Mouse (Mus musculus): ENCODE measurements at regions not wholly inside any gene's neighbourhood (a gene's known extent, or its start where the extent isn't known, plus 50 kb on each side); places are given as distances from the start of the nearest gene placed in this dataset.

DNA sequence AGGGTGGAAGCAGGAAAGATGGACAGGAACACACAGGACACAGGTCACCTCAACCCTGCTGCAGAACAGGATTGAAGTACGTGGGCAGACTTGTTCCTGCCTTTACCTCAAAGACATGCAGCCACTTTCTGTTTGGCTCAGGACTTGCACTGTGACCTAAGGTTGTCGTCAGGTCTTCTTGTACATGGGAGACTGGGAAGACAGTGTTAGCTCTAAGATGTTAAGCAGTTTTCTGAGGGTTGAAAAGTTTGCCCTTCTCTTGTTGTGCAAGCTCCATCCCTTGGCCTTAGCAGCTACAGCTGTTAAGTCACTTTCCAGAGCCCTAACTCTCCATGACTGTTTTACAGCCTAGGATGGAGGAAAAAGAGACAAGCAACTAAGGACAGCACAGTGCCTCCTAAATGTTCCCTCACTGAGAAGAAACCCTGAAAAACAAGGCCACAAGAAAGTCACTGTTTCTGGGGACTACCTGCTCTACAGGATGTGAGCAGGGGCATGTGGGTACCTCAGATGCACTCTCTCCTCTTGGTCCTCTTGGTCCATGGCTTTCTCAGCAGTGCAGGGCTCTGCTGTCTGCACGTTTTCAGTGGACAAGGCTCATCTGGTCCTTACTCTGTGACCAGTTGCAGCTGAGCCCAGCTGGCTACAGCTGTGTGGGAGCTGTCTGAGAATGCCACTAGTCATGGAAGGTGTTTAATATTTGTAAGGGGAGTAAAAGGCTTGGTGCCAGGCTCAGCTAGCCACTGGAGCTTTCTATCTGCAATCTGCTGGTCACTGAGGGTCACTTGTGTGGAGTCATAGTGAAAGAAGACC is 122.1 kb upstream of the Gm5148 start:
- H3K27me3 ChIP-seq (ENCODE audit: poor library complexity, severe bottlenecking), result no peaks in the 10 kb centered on the region
- H3K9me3 ChIP-seq, result no peaks in the 10 kb centered on the region
- no peak for DNase-seq (ENCODE audit: extremely low spot score, low spot score)
- no peaks in the 10 kb centered on the region for H3K36me3 ChIP-seq (replicated peaks)
- no peak overlapping the region for H3K27ac ChIP-seq
- no peak overlapping the region for H3K4me3 ChIP-seq
- 77% methylated on average over 3 of the region's 3 CpGs for WGBS
- H3K4me1 ChIP-seq, result no peaks in the 10 kb centered on the region

DNA sequence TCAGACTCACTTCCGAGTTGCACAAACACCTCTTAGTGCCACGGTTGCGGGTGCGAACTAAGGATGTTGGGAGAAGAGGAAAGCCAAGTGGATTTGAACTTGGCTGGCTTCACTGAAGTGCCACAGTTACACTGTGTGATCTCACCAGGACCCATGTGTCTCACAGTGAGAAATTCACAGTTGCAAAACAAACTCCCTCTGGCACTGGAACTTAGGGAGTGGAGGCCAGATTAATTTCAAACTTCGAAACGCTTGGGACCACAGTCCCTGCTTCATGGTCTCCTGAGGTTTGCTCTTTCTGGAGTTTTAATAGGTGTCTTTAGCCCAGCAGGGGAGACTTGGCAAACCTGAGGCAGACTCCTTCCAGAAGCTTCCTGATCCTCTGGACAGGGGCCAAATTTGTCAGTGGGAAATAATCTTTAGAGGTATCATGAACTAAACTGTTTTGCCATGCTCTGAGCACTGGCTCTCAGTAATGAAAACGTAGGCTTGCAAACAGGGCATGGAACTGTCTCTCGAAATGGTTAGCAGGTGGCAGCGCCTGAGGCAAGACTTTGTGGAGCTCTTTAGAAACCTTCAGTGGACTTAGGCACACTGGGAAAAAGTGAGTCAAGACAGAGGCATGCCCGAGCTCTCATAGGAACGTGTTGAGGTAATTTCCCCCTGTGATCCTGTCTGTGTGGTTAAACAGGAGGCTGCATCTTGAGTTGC is 121.2 kb upstream of the Gm5148 start:
- Histone ChIP-seq H3K4me3 (no peak overlapping the region), H3K27me3 (ENCODE audit: poor library complexity, severe bottlenecking) (no peaks in the 10 kb centered on the region), H3K36me3 (replicated peaks) (no peaks in the 10 kb centered on the region), H3K4me1 (no peaks in the 10 kb centered on the region), H3K27ac (no peak overlapping the region), H3K9me3 (no peaks in the 10 kb centered on the region)
- no peak for DNase-seq (ENCODE audit: extremely low spot score, low spot score)
- 86% methylated on average over 11 of the region's 11 CpGs for WGBS

DNA sequence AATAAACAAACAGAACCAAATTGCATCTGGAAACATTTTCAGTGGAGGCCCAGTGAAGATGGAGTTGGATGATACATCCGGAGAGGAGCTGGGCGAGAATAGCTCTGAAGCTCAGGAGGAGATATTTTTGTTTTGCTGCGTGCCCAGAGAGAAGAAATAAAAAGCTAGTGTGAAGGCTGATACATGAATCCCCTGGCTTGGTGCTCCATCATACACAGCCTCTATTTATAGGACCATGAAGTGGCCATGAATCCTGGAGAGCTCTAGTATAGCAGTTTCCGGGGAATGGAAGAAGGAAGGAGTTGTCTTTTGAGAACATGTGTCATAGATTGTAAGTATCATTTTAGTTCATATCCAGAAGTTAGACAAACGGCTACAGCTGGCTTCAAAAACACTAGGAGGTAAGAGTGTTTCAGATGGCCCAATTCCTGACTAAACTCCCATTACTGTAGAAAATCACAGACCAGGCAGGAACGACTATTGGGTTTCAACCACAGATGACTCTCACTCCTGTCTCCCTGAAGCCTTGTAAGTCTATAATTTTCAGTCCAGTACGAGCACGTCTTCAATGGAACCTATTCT is 120.5 kb upstream of the Gm5148 start:
- no peak for DNase-seq (ENCODE audit: extremely low spot score, low spot score)
- H3K36me3 ChIP-seq (replicated peaks), result no peaks in the 10 kb centered on the region
- no peaks in the 10 kb centered on the region for H3K4me1 ChIP-seq
- no peak overlapping the region for H3K4me3 ChIP-seq
- 81% methylated on average over 8 of the region's 8 CpGs for WGBS
- H3K9me3 ChIP-seq, result no peaks in the 10 kb centered on the region
- H3K27ac ChIP-seq, result no peak overlapping the region
- no peaks in the 10 kb centered on the region for H3K27me3 ChIP-seq (ENCODE audit: poor library complexity, severe bottlenecking)

DNA sequence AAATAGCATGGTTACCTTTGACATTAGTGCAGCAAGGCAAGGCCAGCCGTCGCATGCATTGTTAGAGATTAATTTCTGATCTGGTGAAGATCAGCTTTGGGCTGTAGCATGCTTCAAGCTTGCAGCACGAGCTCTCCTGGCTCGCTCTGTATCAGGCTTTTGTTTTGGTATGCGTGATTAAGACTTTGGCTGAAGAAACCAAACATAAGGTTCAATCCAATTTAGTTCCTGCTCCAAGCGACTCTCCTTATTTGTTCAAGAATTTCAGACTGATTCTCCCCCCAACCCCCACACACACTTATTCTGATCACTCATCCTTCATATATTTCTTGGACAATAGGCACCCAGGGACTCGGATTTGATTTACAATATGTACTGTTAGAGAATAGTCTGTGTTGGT is 118.0 kb upstream of the Gm5148 start:
- WGBS, result 84% methylated on average over 7 of the region's 7 CpGs
- Histone ChIP-seq H3K27ac (no peak overlapping the region), H3K4me3 (no peak overlapping the region), H3K36me3 (replicated peaks) (no peaks in the 10 kb centered on the region), H3K4me1 (no peaks in the 10 kb centered on the region), H3K27me3 (ENCODE audit: poor library complexity, severe bottlenecking) (no peaks in the 10 kb centered on the region), H3K9me3 (no peaks in the 10 kb centered on the region)
- DNase-seq (ENCODE audit: extremely low spot score, low spot score), result no peak

DNA sequence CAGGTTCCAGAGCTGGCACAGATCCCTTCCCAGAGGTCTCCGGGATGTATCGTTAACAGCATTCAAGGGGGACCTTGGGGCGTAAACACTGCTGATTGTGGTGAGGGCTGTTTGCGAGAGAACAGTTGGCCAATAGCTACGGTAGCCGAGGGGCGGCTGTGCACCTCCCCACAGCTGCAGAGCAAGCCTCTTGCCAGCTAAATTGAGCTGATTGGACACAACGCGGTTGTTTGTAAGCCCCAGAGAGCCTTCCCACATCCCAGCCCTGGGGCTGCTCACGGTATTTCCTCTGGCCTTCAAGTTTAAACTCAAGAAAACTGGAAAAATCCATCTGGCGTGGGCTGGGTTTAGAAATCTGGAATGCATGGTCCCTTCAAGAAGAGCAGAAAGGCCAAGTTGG is 114.6 kb upstream of the Gm5148 start:
- no peak overlapping the region for H3K27ac ChIP-seq
- DNase-seq (ENCODE audit: extremely low spot score, low spot score), result no peak
- no peak overlapping the region for H3K4me3 ChIP-seq
- H3K9me3 ChIP-seq, result no peaks in the 10 kb centered on the region
- H3K36me3 ChIP-seq (replicated peaks), result no peaks in the 10 kb centered on the region
- H3K4me1 ChIP-seq, result no peaks in the 10 kb centered on the region
- WGBS, result 86% methylated on average over 11 of the region's 11 CpGs
- no peaks in the 10 kb centered on the region for H3K27me3 ChIP-seq (ENCODE audit: poor library complexity, severe bottlenecking)

DNA sequence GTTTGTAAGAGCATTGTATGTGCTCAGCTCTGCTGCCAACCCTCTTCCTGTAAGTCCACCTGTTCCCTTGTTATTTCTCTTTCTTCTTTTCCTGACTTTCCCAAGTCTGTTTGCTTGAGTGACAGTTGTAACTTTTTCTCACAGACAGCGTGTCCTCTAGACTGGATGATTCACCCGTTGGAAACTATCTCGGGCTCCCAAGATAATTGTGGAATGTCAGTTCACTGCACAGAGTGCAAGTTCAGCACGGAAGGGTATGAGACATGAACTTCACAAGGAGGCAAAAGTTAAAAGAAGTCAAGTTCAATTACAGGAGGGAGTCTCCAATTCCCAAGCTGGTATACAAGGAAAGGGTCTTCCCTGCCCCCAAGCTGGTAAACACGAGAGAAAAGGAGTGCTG is 112.5 kb upstream of the Gm5148 start:
- no peak for DNase-seq (ENCODE audit: extremely low spot score, low spot score)
- H3K4me3 ChIP-seq, result no peak overlapping the region
- H3K36me3 ChIP-seq (replicated peaks), result no peaks in the 10 kb centered on the region
- WGBS, result 87% methylated on average over 5 of the region's 5 CpGs
- H3K27ac ChIP-seq, result no peak overlapping the region
- H3K4me1 ChIP-seq, result no peaks in the 10 kb centered on the region
- no peaks in the 10 kb centered on the region for H3K27me3 ChIP-seq (ENCODE audit: poor library complexity, severe bottlenecking)
- no peaks in the 10 kb centered on the region for H3K9me3 ChIP-seq

DNA sequence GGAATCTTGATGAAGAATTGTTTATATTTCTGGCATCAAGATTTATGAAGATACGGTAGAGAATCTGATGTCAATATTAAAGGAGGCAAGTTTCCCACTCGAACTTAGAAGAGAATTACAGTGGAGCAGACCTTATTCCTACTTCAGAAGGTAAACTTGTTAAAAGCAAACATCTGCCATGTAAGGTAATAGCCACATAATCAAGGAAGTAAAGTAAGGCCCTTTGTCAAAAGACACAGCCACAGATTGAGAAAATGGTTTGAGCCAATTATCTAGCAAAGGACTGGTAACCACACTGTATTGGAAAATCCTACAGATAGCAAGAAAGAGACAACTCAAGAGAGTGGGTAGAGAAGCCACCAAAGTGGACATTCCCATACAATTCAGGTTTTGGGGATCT is 111.4 kb upstream of the Gm5148 start:
- no peak overlapping the region for H3K4me3 ChIP-seq

DNA sequence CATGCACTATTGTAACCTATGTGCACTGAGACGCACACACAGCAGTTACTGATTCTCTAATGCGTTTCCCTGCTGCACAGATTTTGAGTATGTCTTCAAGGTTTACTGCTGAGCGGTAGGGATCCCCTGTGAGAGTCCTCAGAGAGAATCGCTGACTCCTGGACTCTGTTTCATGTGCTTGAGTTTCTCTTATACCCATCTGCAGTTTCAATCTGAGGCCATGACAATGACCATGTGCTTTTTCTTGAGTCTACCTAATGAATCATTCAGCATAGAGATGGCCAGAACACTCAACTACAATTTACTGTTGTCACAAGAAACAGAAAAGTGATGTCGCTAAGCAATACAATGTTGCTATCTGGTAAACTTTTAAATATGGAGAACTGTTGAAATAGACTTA is 110.8 kb upstream of the Gm5148 start:
- H3K4me1 ChIP-seq, result 0 out of 2 replicates have a peak, but pooled peaks cover 2% of the 10 kb centered on the region
- no peak for DNase-seq (ENCODE audit: extremely low spot score, low spot score)
- H3K27me3 ChIP-seq (ENCODE audit: poor library complexity, severe bottlenecking), result no peaks in the 10 kb centered on the region
- no peak overlapping the region for H3K27ac ChIP-seq
- no peaks in the 10 kb centered on the region for H3K9me3 ChIP-seq
- H3K4me3 ChIP-seq, result no peak overlapping the region
- H3K36me3 ChIP-seq (replicated peaks), result no peaks in the 10 kb centered on the region
- 96% methylated on average over 5 of the region's 5 CpGs for WGBS

More for the DNA sequence above, 111.4 kb upstream of the Gm5148 start:
- no peak for DNase-seq (ENCODE audit: extremely low spot score, low spot score)
- H3K36me3 ChIP-seq (replicated peaks), result no peaks in the 10 kb centered on the region
- no peaks in the 10 kb centered on the region for H3K4me1 ChIP-seq
- 90% methylated on average over 2 of the region's 2 CpGs for WGBS
- no peaks in the 10 kb centered on the region for H3K9me3 ChIP-seq
- H3K27me3 ChIP-seq (ENCODE audit: poor library complexity, severe bottlenecking), result no peaks in the 10 kb centered on the region
- H3K27ac ChIP-seq, result no peak overlapping the region

DNA sequence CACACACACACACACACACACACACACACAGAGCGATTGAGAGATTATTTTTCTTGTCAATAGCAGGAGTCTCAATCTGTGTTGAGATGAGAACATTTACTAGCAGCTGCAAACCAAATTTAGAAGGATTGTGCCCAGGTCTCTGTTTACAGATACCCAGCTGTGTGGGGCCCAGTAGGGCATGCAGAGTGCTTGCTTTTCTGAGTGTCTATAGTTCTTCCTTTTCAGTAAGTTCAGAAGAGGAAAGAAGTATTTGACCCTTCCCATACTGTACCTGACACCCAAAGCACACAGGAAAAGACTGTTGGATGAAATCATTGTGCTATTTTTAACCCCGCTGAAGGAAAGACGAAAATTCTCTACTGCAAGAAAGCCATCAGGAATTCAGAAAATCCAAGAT is 110.3 kb upstream of the Gm5148 start:
- Histone ChIP-seq H3K27me3 (ENCODE audit: poor library complexity, severe bottlenecking) (no peaks in the 10 kb centered on the region), H3K27ac (no peak overlapping the region), H3K4me3 (no peak overlapping the region), H3K36me3 (replicated peaks) (no peaks in the 10 kb centered on the region), H3K4me1 (0 out of 2 replicates have a peak, but pooled peaks cover 2% of the 10 kb centered on the region), H3K9me3 (no peaks in the 10 kb centered on the region)
- no peak for DNase-seq (ENCODE audit: extremely low spot score, low spot score)
- WGBS, result 86% methylated on average over 3 of the region's 3 CpGs

DNA sequence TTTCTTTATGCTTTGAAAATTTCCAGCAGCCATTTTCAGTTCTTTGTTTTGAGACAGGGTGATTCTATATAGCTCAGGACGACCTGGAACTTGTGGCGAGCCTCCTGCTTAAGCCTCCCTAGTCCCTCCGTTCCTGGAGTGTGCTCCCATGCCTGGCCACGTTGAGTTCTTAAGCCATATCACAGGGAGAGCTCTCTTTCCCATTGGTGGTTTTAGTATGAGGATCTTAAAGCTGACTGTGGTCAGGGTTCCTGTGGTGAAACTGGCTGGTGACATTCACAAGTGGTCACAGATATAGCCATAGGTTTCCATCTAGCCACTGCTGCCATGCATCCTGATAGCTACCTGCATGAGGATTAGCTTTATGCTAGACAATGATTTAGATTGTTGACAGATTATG is 109.1 kb upstream of the Gm5148 start:
- H3K27me3 ChIP-seq (ENCODE audit: poor library complexity, severe bottlenecking), result no peaks in the 10 kb centered on the region
- H3K9me3 ChIP-seq, result no peaks in the 10 kb centered on the region
- no peaks in the 10 kb centered on the region for H3K36me3 ChIP-seq (replicated peaks)
- 0 out of 2 replicates have a peak, but pooled peaks cover 2% of the 10 kb centered on the region for H3K4me1 ChIP-seq
- no peak overlapping the region for H3K27ac ChIP-seq
- H3K4me3 ChIP-seq, result no peak overlapping the region
- DNase-seq (ENCODE audit: extremely low spot score, low spot score), result no peak
- 74% methylated on average over 4 of the region's 4 CpGs for WGBS

DNA sequence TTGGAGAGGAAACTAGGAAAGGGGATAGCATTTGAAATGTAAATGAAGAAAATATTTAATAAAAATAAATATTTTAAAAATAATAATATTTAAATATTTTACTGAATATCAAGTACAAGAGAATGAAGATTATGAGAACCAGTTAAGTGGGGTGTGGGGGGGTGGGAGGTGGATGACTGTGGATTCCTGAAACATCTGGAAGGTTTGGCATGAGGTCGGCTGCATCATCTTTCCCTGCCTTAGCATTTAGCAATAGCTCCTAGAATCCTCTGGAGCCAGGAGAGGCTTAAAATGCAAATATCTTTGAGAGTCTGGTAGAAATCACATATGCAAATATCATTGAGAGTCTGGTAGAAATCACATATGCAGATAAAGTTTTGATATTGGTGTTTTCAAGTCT is 103.3 kb upstream of the Gm5148 start:
- no peak for DNase-seq (ENCODE audit: extremely low spot score, low spot score)
- Histone ChIP-seq H3K27ac (no peak overlapping the region), H3K4me3 (no peak overlapping the region), H3K27me3 (ENCODE audit: poor library complexity, severe bottlenecking) (no peaks in the 10 kb centered on the region), H3K36me3 (replicated peaks) (no peaks in the 10 kb centered on the region), H3K4me1 (0 out of 2 replicates have a peak, but pooled peaks cover 2% of the 10 kb centered on the region), H3K9me3 (no peaks in the 10 kb centered on the region)
- 82% methylated on average over 1 of the region's 1 CpGs for WGBS

DNA sequence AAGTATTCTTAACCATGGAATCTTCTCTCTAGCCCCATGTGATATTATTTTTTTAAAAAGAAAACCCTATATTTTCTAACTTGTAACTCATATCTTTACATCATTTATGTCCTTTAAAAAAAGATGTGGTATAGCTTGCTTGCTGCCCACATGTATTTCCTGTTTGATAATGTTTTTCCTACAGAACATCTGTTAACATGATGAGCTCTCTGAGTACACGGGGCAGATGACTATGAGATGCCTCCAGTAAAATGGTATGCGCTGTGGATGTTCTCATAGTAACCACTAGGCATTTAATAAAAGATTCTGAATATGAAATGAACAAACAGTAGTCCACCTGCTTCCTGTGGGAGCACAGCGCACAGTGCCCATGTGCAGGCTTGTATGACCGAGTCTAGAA is 101.3 kb upstream of the Gm5148 start:
- Histone ChIP-seq H3K4me3 (no peak overlapping the region), H3K9me3 (no peaks in the 10 kb centered on the region), H3K27ac (no peak overlapping the region), H3K36me3 (replicated peaks) (no peaks in the 10 kb centered on the region), H3K4me1 (peaks cover 3% of the 10 kb centered on the region), H3K27me3 (ENCODE audit: poor library complexity, severe bottlenecking) (no peaks in the 10 kb centered on the region)
- no peak for DNase-seq (ENCODE audit: extremely low spot score, low spot score)
- 96% methylated on average over 4 of the region's 4 CpGs for WGBS

DNA sequence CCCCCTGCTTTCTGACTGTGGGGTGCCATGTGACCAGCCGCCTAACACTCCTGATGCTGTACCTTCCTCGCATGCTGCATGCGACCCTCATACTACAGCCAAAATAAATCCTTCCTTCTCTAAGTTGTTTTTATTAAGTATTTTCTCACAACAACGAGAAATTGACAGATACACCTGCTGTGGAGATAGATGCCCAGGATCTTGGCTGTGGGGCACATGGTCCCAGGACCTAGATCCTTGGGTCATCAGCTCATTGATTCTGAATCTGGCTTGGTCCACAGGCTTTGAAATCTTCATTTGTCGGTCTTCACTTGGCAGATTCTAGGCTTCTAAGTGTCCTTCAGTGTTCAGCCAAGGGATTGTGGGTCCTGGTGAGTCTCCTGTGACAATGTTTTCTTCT is 100.4 kb upstream of the Gm5148 start:
- 88% methylated on average over 5 of the region's 5 CpGs for WGBS
- Histone ChIP-seq H3K9me3 (no peaks in the 10 kb centered on the region), H3K4me3 (no peak overlapping the region), H3K36me3 (replicated peaks) (no peaks in the 10 kb centered on the region), H3K4me1 (peaks cover 10% of the 10 kb centered on the region), H3K27me3 (ENCODE audit: poor library complexity, severe bottlenecking) (no peaks in the 10 kb centered on the region), H3K27ac (no peak overlapping the region)
- DNase-seq (ENCODE audit: extremely low spot score, low spot score), result no peak
